Mouse (Mus musculus): Measurements from ENCODE around the gene Ptpra. TPM values are rescaled to one million over a fixed set of nuclear protein-coding genes. Genes with fewer than 3 reads are reported as not detected.

The Ptpra gene
- total and polyA plus RNA-seq, 3 experiments: 27.8 to 46.0 (median 44.0) TPM

DNA sequence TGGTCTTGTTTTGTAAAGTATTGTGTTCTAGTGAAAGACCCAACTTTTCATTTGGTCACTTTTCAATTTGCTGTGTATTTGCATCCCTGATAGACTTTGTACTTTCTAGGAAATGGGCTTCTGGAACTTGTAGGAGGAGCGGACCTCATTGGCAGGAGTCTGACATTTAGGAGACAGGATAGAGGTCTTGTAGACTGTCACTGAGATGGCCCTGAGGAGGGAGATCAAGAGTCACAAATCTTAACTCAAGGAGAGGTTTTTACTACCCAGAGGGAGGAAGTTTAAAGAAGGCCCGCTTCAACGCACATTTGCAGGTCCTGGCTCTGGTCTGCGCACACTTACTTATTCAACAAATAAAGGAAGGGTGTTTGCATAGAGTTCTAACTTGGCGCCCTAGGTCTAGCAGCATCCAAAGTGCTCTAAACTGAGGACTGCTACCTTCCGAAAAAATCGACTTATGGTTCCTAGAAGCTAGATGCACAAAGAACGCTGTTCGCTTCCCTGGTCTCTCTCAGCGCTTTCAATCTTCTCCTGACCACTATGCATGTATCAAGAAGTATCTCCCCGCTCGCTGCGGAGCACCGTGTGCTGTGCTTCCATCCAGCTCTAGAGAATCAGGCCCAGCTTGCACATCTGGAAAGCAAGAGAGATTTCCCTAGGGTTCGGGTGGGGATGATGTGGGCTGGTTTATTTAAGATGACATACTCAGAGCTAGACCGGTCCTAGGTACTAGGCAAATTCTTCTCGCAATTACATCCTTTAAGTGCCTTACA is 871 bp upstream of the Ptpra start:
- peak in 1 of 2 experiments; percentile 18 for DNase-seq
- Histone ChIP-seq H3K36me3 (ENCODE audit: control insufficient read depth, insufficient read depth, low read length) (no peaks in the 10 kb centered on the region; the same call in 1 of the 2 replicates), H3K79me2 (replicated peaks; ENCODE audit: control insufficient read depth, insufficient read depth, low read length) (no peaks in the 10 kb centered on the region; the same call in none of the 2 replicates), H3K9ac (ENCODE audit: low read depth, low read length) (0 out of 2 replicates have a peak overlapping the region, but pooled peaks have one; percentile 5), H3K4me3 (peak overlapping the region; percentile 92), H3K27me3 (ENCODE audit: control insufficient read depth, insufficient read depth, low read length) (no peaks in the 10 kb centered on the region), H3K27ac (no peak overlapping the region; the same call in 1 of the 2 replicates), H3K4me1 (ENCODE audit: control insufficient read depth, insufficient read depth, low read length) (peaks cover 6% of the 10 kb centered on the region)
- intact Hi-C loops (cut with DNase I): loop anchor here (2.0 kb wide), 1 partner anchor 24 kb away; the partner anchor contains the start of genes Pced1a and Vps16
- WGBS: 15% methylated on average over 17 of the region's 17 CpGs
- no peak for TF ChIP-seq EP300 (IDR thresholded peaks at IDR 0.05; ENCODE audit: insufficient read depth, low read depth, low read length)
- TF ChIP-seq CTCF (IDR thresholded peaks at IDR 0.05): no peak
- no peak for TF ChIP-seq POLR2A (IDR thresholded peaks at IDR 0.05; ENCODE audit: insufficient read depth, low read depth, low read length)

DNA sequence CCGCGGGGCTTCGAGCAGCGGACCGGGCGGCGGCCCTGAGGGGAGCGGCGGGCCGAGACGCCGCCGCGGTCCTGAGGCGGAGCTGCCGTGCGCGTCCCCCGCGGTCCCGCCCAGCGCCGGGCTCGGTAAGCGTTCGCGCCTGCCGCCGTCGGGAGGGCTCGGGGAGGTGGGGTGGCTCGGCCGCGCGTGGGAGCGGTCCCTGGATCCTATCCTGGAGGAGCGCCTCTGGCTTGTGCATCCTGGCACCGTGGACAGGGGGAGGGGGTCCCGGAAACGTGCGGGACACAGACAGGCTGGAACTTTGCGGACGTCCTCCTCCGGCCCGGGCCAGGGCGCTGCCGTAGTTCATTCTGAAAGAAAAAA is 337 bp downstream of the Ptpra start:
- under 1% methylated on average over 44 of the region's 47 CpGs for WGBS
- Histone ChIP-seq H3K36me3 (ENCODE audit: control insufficient read depth, insufficient read depth, low read length) (peaks cover 5% of the 10 kb centered on the region), H3K27me3 (ENCODE audit: control insufficient read depth, insufficient read depth, low read length) (no peaks in the 10 kb centered on the region), H3K4me1 (ENCODE audit: control insufficient read depth, insufficient read depth, low read length) (peaks cover 10% of the 10 kb centered on the region), H3K4me3 (peak overlapping the region; percentile 92), H3K27ac (peak overlapping the region; percentile 83), H3K79me2 (replicated peaks; ENCODE audit: control insufficient read depth, insufficient read depth, low read length) (no peaks in the 10 kb centered on the region; the same call in none of the 2 replicates), H3K9ac (ENCODE audit: low read depth, low read length) (peak overlapping the region; percentile 91)
- intact Hi-C loops (cut with DNase I): loop anchor here (2.0 to 5.0 kb wide), 3 partner anchors 30 to 112 kb away; partner anchors contain the start of gene Mrps26
- peak in 1 of 2 experiments; percentile 90 for DNase-seq
- TF ChIP-seq CTCF (IDR thresholded peaks at IDR 0.05): no peak
- TF ChIP-seq POLR2A (IDR thresholded peaks at IDR 0.05; ENCODE audit: insufficient read depth, low read depth, low read length): no peak
- TF ChIP-seq EP300 (IDR thresholded peaks at IDR 0.05; ENCODE audit: insufficient read depth, low read depth, low read length): no peak

DNA sequence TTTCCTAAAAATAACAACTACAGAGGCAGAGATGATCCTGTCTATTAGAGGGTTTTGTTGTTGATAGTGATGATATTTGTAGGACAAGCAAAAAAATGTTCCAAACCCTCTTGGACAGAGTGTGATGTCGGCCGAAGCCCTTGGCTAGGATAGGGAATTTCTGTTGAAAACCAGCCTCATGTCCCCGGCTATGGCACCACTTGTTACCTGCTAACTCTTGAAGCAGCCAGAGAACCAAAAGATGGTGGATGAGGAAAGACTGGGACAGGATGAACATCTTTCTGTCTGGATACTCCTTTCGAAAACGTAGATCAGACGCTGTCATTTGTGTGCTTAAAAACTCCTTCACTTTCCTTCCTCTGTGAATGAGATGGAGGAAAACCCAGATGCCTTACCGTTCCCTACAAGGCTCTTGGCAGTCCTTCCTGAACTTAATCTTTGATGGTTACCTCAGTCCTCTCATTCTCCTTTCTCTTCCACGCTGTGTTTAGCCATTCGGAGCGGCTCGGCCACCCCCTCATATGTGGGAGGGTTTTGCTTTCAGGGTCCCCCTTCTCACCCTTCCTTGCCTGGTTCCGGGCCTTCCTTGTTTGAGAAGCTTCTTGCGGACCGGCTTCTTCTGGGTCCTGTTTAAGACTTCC is 1.1 kb downstream of the Ptpra start:
- Histone ChIP-seq H3K36me3 (ENCODE audit: control insufficient read depth, insufficient read depth, low read length) (peaks cover 7% of the 10 kb centered on the region), H3K27ac (peak overlapping the region; percentile 83), H3K79me2 (replicated peaks; ENCODE audit: control insufficient read depth, insufficient read depth, low read length) (peaks cover 2% of the 10 kb centered on the region), H3K4me1 (ENCODE audit: control insufficient read depth, insufficient read depth, low read length) (peaks cover 10% of the 10 kb centered on the region), H3K4me3 (peak overlapping the region; percentile 92), H3K27me3 (ENCODE audit: control insufficient read depth, insufficient read depth, low read length) (no peaks in the 10 kb centered on the region), H3K9ac (ENCODE audit: low read depth, low read length) (peak overlapping the region; percentile 40)
- TF ChIP-seq POLR2A (IDR thresholded peaks at IDR 0.05; ENCODE audit: insufficient read depth, low read depth, low read length): no peak
- TF ChIP-seq EP300 (IDR thresholded peaks at IDR 0.05; ENCODE audit: insufficient read depth, low read depth, low read length): no peak
- TF ChIP-seq CTCF (IDR thresholded peaks at IDR 0.05): no peak
- intact Hi-C loops (cut with DNase I): loop anchor here (2.0 to 5.0 kb wide), 3 partner anchors 30 to 111 kb away; partner anchors contain the start of gene Mrps26
- no peak for DNase-seq
- WGBS: 25% methylated on average over 14 of the region's 14 CpGs

DNA sequence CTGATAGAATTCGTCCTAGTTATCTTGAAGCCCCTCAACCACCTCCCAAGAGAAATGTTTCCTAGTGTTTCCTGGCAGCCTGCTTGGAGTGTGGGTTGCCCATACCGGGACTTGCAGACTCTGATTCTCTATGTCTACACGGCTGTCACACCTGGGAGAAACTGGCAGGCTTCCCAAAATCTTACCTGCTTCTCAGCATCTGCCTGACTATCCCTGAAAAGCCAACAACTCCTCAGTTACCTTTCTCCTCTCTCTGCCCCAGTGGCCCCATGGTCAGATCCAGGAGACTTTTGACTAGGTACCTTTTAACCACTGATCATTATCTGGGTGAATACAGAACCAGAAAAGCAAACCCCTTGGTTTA is 1.6 kb downstream of the Ptpra start:
- Histone ChIP-seq H3K27me3 (ENCODE audit: control insufficient read depth, insufficient read depth, low read length) (no peaks in the 10 kb centered on the region), H3K9ac (ENCODE audit: low read depth, low read length) (no peak overlapping the region; the same call in 1 of the 2 replicates), H3K79me2 (replicated peaks; ENCODE audit: control insufficient read depth, insufficient read depth, low read length) (peaks cover 2% of the 10 kb centered on the region), H3K36me3 (ENCODE audit: control insufficient read depth, insufficient read depth, low read length) (peaks cover 7% of the 10 kb centered on the region), H3K4me3 (no peak overlapping the region; the same call in 1 of the 2 replicates), H3K27ac (no peak overlapping the region), H3K4me1 (ENCODE audit: control insufficient read depth, insufficient read depth, low read length) (peaks cover 10% of the 10 kb centered on the region)
- WGBS: 30% methylated on average over 3 of the region's 3 CpGs
- TF ChIP-seq CTCF (IDR thresholded peaks at IDR 0.05): no peak
- TF ChIP-seq EP300 (IDR thresholded peaks at IDR 0.05; ENCODE audit: insufficient read depth, low read depth, low read length): no peak
- TF ChIP-seq POLR2A (IDR thresholded peaks at IDR 0.05; ENCODE audit: insufficient read depth, low read depth, low read length): no peak
- intact Hi-C loops (cut with DNase I): loop anchor here (2.0 to 5.0 kb wide), 3 partner anchors 29 to 111 kb away; partner anchors contain the start of gene Mrps26
- DNase-seq: no peak

DNA sequence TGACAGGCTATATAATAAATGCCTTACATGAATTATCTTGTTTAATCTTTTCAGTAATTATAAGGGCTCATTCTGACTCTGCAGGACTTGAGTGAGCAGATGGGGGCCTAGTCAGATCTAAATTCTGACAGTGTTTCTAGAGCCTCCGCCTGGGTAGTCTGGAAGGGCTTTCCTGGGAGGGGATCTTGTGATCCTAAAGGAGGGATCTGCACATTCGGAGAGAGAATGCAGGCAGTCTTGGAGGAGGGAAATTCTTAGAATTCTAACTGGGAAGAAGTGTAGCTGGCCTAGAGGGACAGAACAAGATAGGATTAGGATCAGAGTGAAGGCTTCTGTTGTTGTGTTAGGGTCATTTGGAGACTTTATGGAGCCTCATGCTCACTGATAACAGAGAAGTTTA is 2.2 kb downstream of the Ptpra start:
- Histone ChIP-seq H3K27ac (no peak overlapping the region), H3K4me1 (ENCODE audit: control insufficient read depth, insufficient read depth, low read length) (peaks cover 11% of the 10 kb centered on the region), H3K36me3 (ENCODE audit: control insufficient read depth, insufficient read depth, low read length) (peaks cover 9% of the 10 kb centered on the region), H3K9ac (ENCODE audit: low read depth, low read length) (no peak overlapping the region), H3K4me3 (no peak overlapping the region), H3K27me3 (ENCODE audit: control insufficient read depth, insufficient read depth, low read length) (no peaks in the 10 kb centered on the region), H3K79me2 (replicated peaks; ENCODE audit: control insufficient read depth, insufficient read depth, low read length) (peaks cover 2% of the 10 kb centered on the region)
- no peak for DNase-seq
- intact Hi-C loops (cut with DNase I): loop anchor here (5.0 kb wide), 2 partner anchors 65 to 110 kb away; partner anchors contain the start of gene Mrps26
- 49% methylated on average over 2 of the region's 2 CpGs for WGBS
- TF ChIP-seq CTCF (IDR thresholded peaks at IDR 0.05) (no peak), EP300 (IDR thresholded peaks at IDR 0.05; ENCODE audit: insufficient read depth, low read depth, low read length) (no peak), POLR2A (IDR thresholded peaks at IDR 0.05; ENCODE audit: insufficient read depth, low read depth, low read length) (no peak)
